Mouse (Mus musculus) T-helper 17 cell (primary cell): ENCODE measurements around the gene Fndc9.

Experiments used
- in situ Hi-C, 2 experiments: fragments of 300-600 bp; cut with MboI, MseI; formaldehyde crosslinking; loops; 1 replicate in 1 of 2; 2 replicates in 1 of 2; pipeline ENCODE4 v1.15.1; 2025; ENCODE audit warnings: high pct_unique_total_duplicates in 2 of 2

The Fndc9 gene

GRCm38 (mm10) chr11:46273969-46274368 is 38.6 kb downstream of the Fndc9 start:
- in situ Hi-C loops = no loop called here

DNA sequence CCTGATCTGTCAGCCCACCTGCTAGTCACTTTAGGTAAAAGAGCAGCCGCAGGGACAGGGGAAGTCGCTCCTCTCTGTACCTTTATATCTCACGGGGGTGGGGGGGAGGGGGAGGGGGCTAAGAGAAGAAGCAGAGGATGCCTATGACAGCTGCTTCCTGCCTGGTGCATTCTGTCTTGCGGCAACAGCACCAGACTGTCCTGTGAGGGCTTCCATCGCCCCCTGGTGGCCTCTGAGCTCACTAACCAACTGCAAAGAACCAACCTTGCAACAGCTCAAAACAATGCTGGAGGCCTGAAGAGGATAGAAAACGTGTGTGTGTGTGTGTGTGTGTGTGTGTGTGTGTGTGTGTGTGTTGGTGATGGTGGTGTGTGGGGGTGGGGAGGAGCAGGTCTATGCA is 40.0 kb downstream of the Fndc9 start:
- in situ Hi-C loops = no loop called here

DNA sequence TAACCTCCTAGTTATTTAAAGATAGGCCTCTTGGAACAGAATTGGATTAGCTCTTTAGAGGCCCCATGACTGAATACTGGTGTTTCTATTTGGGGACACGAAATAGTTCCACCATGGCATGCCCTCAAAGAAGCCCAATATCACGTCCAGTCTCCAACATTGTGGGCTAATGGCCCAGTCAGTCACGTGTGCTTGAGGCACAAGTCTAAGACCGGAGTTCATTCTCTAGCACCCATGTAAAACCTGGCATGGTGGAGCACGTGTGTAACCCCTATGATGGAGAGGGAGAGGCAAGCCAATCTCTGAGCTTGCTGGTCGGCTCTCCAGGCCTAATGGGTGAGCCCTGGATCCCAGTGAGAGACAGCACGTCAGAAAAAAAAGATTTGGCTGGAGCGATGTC is 40.8 kb downstream of the Fndc9 start:
- in situ Hi-C loops = no loop called here

DNA sequence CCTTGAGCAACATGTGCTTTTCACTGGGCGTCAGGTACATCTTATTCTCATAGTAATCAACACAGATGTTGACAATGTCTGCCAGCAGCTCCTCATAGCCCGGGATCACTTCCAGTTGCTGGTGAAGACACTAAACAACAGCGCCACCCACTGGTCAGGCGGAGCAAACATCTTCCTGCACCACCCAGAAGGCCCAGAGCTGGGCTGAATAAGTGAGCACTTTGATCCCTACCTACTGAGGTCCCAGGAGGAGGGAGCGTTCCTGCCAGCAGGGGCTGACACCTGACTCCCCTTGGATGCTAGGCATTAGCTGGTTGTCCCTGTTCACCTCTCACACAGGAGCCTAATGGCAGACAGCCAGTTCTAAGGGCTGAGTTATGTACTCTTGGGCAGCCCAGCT is 41.4 kb downstream of the Fndc9 start:
- in situ Hi-C loops = no loop called here

GRCm38 (mm10) chr11:46278140-46278539 is 42.8 kb downstream of the Fndc9 start:
- in situ Hi-C loops = no loop called here

GRCm38 (mm10) chr11:46278709-46279108 is 43.4 kb downstream of the Fndc9 start:
- in situ Hi-C loops = no loop called here

GRCm38 (mm10) chr11:46282612-46283011 is 47.3 kb downstream of the Fndc9 start:
- in situ Hi-C loops = no loop called here

DNA sequence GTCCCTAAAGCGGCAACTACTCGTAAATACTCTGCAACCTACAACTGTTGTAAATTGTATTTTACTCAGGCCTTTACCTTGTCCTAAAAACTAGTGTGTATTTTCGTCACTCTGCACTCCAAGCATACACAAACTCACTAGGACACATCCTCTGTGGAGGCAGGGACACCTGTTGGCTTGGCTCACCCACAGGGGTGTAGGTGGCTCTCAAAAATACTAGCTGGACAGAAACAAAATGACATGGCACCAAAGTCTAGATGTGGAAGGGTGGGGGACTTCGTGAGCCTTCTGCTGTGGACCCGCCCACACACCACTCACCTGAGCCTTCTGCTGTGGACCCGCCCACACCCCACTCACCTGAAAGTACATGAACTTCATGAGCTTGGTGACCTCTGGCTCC is 48.5 kb downstream of the Fndc9 start:
- in situ Hi-C loops = no loop called here

DNA sequence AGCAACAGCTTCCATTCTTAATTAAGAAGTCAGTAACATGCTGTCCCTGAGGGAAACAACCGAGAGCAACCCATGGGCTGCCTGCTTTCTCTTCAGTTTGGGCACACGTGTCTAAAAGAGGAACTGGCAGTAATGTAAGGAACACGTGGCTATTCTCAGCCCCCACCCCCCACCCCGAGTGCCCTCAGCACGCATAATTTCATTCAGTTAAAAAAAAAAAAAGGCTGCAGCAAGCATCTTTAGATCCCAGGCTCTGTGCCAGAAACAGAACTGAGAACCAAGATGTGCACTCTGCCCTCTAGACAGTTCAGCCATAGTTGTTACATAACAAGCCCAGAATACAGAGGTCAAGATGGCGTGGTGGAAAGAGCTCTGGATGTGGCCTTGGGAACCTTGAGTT is 51.5 kb downstream of the Fndc9 start:
- in situ Hi-C loops = no loop called here

- in situ Hi-C loops = no loop called here
Observed at GRCm38 (mm10) chr11:46288091-46288490, 52.8 kb downstream of the Fndc9 start.

- in situ Hi-C loops = no loop called here
Observed at GRCm38 (mm10) chr11:46289022-46289421, 53.7 kb downstream of the Fndc9 start.
